Mouse (Mus musculus) lung, postnatal 0 days (tissue): Measurements from ENCODE around the gene Atf7ip.

ENCODE experiments used
- CTCF ChIP-seq: IDR thresholded peaks from 2 replicates; pipeline ENCODE4 v1.5.1; 2016; ENCODE audit warnings: antibody characterized with exemption, mild to moderate bottlenecking
- EP300 ChIP-seq: IDR thresholded peaks from 2 replicates; pipeline ENCODE4 v1.6.1; 2016; ENCODE audit warnings: antibody characterized with exemption, mild to moderate bottlenecking, control low read depth

DNA sequence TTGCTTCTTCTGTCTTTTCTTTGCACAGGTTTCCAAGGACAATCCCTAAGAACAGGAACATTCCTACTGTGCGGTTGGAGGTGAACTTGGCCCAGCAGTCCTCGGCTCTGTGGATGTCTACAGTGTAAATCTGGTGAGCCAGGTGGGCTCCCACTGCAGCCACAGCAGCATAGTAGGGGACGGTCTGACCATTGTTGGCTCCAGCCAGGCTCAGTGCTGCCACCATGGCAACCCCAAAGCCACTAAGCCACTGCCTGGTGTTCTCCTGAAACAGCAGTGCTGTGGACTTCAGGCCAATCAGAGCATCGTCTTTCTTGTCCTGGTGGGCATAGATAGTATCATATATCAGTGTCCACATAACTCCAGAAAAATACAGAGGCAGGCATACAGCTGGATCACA, 19.8 kb upstream of the Atf7ip start:
- TF ChIP-seq CTCF = no peak
- TF ChIP-seq EP300 = no peak
